Mouse (Mus musculus) E14TG2a.4 (cell line): Measurements from ENCODE around the gene Ifi211.
"Not testable (repeated sequence)": the region's sequence is repeated elsewhere in the genome, so short reads cannot be mapped to it uniquely, and the experiment has no call there.

Experiments
- CTCF ChIP-seq: conservative IDR thresholded peaks from 2 replicates; pipeline ENCODE4 v1.5.1; 2014; ENCODE audit warnings: low read length
- POU5F1 ChIP-seq: IDR thresholded peaks from 2 replicates; pipeline ENCODE4 v1.6.1; 2014; ENCODE audit warnings: low read length, borderline replicate concordance

GRCm38 (mm10) chr1:173868586-173868985 is 44.3 kb downstream of the Ifi211 start:
- TF ChIP-seq CTCF, POU5F1: not testable (repeated sequence)
